Mouse (Mus musculus) WW6 (cell line): ENCODE results near the gene Zfand3.

ENCODE experiments used
- DNase-seq: peaks from one replicate; pipeline ENCODE4 v3.0.0-alpha.2; 2013; ENCODE audit warnings: low read depth, low spot score

Zfand3 gene

DNA sequence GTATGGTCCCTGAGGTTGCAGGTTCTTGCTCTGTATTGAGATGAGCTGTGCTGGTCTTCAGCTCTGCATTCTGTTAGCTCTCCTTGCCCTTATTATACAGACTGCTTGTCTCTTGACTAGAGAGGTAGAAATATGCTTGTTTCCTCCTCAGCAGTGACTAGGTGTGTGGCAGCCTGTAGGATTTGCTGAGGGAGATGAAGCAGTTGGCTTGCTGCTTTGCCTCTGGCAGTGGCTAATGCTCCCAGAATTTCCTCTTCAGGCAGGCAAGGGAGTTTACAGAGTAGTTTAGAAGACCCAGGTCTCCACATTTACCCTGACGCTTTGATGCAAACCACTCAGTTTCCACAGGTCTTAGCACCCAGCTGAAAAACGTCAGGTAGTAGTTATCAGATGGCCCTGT lies 189.1 kb downstream of the Zfand3 start:
- no peak for DNase-seq

DNA sequence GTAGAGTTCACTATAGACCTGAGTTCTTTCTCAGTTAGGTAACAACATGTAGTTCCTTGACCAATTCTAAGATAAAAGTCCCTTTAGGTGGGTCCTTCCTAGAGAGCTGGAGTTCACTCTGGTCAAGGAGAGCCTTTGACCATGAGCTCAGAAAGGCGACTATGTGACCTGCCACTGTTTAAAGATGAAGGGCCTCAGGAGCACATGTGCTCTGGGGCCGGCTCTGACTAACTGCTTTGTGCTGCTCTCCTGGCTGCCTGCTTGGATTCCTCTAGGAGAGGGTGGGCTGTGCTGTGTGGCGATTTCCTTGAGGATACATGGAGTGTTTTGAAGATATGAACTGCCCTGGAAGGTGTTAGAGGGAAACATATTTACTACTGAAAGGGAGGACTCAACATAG lies 189.6 kb downstream of the Zfand3 start:
- DNase-seq: no peak

DNA sequence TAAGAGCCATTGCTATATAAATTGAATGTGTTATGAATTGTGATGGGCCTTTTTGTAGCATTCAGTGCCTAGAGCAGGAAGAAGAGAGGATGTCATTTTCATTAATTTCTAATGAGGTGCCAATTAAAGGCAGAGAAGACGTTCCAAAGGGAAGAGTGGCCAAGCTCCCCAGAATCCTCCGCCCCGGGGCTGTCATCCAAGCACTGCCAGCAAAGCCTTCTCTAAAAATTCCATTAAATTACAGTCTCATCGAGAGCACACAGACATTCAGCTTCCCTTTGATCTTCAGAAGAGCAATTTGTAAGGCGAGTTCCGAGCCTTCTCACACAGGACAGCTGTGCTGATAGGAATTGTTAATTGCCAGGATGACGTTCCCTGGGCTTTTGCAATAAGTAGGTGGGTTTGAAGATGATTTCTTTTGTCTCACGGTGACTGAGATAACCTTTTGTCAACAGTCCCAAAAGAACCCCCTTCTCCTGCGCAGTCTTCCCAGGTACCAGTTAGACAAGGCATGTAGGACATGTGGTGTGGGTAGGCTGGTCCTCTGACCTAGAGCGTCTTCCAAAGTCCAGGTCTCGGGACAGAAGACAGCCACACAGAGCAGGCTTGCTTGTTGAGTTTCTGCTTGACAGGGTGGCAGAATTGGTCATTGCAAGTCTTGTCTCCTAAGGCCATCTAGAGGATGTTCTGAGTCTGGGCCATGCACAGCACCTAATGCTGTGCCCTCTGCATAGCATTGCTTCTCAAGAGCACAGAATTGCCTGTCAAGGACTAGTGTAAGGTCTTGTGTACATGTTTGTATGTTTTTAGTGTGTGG lies 190.3 kb downstream of the Zfand3 start:
- DNase-seq: no peak

DNA sequence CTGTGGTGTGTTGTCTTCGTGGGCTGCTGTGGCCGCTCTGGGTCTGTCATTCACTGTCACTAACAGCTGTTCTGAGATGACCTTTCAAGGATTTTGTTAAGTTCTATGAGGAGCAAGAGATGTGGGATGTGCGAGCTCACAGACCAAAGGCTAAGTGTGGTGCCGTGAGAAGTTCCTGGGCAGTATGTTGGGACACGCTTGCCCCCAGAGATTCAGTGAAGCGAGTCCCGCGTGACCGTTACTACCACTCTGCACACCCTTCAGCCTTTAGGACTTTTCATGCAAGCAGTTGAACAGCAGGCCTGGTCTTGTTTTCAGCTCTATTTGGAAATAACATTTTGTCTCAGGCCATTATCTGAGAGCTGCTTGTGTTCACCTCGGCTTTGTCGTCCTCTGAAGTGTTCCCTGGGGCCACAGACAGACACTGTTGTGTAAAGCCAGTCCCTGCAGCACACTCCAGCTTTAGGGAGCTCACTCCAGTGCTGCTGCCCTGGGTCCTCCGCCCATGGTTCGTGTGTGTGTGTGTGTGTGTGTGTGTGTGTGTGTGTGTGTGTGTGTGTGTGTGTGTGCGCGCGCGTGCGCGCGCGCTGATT lies 191.2 kb downstream of the Zfand3 start:
- no peak for DNase-seq

DNA sequence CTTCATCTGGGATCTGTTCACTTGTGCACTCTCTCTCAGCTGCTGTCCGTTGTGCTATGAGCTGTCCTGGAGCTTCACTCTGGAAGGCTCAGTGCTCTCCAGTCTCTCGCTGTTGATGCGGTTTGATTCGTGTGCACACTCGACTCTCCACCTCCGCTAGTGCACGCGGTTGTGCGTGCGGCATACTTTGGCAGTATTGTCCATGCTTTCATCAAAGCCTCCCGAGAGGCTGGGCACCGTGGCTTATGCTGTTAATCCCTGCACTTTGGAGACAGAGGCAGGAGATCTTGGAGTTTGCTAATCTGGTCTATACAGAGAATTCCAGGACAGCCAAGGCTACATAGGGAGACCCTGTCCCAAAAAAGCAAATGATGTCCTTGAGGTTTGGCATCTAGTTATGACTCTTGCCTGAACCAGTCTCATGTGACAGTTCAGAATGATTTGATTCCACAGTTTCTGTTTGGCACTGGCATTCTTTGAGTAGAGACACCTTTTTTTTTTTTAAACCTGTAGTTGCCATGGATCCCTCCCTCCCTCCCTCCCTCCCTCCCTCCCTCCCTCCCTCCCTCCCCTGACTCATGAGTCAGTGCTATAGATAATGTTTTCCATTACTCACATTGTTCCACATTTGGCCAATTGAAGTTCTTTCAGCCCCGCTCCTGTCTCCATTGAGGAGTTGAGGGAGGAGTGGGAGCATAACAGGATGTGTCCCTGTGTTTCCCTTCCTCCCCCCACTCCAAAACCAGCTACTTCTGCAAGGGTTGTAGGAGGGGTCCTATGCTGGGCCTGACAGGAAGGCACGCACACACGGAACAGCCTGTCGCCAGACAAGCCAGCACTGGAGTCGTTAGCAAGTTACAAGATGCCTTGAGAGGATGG lies 192.1 kb downstream of the Zfand3 start:
- DNase-seq: no peak

DNA sequence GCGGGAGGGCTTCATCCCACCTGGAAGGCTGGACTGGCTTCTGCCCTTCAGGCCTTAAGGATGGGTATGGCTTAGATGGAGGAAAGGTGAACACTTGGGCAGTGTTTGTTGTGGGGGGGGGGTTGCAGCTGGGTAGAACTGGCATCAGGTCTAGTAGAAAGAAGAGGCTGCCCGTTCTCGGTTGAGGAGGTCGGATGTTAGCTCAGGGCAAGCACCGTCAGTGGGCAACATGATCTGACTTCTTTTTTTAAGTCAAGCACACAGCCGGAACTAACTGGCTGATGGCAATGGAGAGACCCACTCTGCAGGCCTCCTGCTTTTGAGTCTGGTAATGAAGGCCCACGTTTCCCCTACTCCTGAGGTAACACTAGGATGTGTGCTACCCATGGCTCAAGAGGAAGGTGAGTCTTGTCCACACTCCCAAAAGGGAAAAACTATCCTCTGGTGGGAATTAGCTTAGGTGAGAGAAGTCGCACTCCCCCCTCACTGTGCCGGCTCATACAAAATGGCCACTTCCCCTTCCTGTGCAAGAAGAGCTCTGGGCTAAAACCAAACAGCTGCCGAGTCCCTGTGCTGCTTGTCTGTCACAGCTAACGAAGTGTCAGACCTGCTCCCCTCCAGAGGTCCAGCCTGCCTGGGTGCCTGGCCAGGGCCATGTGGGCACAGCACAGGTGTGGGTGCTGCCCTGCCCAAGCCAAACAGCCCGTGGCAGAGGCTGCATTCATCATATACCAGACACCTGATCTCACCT lies 192.9 kb downstream of the Zfand3 start:
- DNase-seq: no peak

DNA sequence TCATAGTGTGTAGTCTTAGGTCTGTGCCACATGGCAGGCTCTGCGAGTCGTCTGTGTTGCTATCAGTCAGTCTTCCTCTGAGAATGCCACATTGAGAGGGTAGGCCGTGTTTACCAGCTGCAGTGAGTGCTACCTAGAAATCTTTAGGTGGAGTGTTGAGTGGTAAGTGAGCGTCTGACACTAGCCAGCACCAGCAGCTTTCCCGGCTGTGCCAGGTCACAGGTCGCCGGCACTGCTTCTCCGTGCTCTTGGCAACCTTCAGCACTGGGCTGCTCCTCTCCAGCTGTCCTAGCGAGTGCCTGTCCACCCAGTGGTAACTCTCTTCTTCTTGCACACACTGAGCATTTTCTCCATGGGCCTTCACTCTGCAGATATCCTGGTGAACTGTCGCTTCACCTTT lies 193.9 kb downstream of the Zfand3 start:
- DNase-seq: no peak

DNA sequence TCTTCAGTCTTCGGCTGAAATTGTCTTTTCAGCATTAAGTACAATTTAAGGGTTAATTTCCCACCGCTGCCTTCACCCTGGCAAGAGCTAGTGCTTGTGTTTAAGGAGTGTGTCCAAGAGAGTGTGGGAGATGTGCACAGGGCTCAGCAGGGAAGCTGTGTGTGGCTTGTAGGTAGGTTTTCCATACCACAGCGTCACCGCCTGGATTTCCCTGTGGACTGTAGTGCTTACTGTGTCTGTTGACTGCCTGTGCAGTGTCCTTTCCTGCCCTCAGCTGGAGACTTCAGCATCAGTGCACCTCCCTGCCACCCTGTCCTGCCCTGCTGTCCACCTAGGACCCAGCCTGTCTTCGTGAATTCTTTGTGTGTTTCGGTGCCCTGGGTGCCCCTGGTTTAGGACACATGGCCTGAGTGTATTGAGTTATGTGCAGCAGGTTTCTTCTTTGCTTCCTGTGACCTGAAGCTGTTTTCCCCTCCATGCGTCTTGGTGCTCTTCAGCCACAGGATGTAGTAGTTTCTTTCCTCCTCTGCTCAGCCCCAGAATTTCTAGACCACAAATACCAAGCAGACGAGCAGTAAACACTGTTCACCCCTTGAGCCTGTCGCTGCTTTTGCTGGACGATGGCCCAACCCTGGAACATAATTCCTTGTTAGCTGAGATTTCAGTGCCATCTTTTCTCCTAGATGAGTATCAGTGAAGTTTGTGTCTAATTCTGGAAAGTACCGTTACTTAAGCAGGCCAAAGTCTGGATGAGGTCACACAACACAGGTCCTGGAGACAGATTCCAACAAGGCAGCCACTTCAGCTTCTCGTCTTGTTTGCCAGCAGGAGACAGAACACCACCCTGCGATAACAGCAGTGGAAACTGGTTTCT lies 195.1 kb downstream of the Zfand3 start:
- DNase-seq: no peak

DNA sequence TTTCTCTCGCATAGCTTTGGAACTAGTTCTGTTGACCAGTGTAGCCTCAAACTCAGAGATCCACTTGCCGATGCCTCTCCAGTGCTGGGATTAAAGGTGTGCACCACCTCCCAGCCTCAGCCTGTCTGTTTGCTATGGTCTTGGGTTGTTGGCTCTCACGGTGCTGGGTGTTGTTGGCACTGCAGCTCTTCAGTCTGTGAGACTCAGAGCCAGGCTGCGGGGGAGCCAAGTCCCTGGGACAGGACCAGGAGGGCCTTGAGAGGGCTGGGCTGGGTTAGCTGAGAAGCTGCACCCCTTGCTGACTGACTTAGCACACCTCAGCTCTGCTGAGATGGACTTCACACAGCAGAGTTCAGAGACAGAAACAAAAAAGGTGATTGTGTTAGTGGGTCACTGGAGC lies 195.8 kb downstream of the Zfand3 start:
- no peak for DNase-seq

DNA sequence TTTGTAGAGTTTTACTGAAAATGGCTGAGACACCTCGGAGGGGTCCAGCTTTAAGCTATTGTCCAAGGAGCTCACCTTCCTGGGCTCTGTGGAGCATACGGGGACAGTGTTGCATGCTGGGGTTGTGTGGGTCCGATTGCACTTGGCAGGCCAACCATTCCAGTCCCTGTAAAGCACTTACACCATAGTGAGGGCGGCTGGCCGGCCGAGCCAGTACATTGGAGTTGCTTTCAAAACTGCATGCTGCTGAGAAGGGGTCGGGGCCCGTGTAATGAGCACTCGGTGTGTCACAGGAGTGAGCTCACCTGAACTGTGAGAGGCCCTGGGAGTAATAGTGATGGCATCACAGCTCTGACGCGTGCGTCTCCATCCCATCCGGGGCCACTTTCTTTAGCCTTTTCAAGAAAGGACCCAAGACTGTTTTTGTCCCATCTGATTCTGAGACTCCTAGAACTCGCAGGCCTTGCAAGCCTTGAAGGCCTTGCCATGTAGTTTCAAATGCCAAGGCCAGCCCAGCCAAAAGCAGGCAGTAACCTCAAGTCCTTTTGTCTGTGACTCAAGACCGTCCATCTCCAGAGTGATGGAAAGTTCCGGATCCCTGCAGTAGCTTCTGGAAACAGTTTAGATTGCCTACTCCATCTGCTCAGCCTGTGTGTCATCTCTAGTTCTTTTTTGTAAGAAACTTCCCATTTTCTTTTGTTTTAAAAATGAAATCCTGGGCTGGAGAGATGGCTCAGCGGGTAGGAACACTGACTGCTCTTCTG lies 200.7 kb downstream of the Zfand3 start:
- no peak for DNase-seq

DNA sequence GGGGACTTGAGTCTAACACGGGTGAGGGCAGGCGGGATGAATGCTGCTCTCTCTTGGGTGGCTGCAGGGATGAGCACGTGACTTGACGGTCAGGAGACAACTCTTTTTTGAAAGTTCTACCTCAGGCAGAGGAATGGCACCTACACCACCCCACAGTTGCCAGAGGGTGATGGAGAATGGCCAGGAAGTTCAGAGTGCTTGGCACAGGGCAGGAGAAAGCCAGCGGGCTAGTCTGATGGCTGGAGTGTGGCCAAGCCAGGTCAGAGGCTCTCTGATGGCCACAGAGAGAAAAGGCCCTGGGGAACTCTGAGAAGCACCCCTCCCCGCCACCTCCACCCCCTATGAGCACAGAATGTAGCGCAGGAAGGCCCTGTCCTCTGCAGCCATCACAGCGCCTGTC lies 205.7 kb downstream of the Zfand3 start:
- no peak for DNase-seq

DNA sequence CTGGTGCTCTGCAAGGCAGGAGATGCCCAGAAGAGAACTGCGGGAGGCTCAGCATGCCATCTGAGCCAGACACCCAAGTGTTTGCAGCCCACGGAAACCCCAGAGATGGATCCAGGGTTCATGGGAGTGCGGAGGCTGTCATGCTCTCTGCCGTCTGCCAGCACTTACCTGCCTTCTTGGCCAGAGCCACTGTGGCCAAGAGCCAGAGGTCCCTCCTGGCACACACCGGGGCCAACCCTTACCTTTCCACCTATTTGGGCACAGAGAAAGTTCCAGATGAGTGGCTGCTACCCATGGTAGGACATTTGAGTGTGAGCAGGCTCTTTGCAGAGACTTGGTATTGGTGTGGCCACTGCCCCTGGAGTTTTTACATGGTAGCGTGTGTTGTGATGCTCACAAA lies 206.4 kb downstream of the Zfand3 start:
- DNase-seq: no peak

DNA sequence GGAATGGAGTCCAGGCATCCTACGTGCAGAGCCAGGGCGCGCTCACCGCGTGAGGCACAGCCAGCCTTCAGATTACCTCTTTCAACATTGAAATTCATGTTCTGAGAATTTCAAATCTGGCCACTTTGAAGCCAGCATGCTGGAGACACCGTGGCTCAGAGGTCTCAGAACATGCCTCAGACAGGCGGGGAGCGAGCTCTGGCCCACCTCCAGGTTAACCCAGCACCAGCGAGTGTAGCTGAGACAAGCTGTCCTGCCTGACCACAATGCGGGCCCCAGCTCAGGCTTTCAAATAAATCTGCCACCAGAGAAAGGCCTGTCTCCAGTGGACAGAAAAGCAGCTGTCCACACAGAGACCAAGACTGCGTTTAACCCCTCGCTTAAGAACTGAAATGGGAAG lies 208.1 kb downstream of the Zfand3 start:
- DNase-seq: no peak

DNA sequence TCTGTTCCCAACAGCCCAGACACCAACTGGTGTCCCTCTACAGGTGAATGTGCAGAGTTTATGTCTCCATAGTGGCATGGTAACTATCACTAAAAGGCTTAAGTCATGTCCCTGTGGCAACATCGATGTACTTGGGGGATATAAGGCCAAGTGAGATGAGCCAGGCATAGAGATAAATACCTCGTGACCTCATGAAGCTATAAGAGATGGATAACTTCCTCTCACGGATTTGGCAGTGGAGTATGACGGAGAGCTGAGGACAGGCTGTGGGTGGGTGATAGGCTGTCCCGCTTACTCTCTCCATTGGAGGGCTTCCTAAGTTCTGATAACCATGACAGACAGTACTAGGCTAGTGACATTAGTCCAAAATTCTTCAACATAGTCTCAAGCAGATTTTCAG lies 208.8 kb downstream of the Zfand3 start:
- no peak for DNase-seq

DNA sequence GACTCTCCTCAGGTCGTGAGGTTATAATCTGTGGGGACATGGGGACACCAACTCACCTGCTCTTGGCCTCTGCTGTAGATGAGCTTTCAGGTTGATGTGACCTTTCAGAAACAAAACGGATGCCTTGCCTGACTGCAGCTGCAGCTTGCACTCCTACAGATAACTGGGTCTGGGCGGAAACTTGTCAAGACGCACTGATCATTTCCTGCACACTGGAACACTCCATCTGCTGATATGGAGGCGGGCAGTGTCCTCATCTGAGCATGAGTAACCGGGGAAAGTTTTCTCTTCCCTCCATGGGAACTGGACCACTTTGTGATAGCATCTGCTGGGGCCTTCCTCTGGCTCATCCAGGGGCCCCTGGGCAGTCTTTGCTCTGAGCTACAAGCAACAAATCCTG lies 209.9 kb downstream of the Zfand3 start:
- no peak for DNase-seq

DNA sequence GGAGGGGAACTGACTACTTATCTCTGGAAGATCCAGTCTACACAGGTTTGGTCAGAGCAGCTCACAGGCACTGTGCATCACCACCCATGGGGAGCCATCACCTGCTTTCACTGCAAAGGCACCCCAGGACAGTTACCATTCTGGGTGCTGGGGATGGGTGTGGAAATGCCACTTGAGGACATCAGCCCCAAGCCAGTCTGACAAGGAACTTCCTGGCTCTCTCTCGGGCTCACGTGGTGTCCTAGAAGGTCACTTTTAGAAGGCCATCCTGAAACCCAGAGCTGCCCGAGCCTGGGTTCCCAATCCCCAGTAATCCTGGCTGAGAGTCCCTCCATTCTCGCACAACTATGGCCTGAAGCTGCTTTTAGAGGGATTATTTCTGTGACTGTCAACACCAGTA lies 211.2 kb downstream of the Zfand3 start:
- no peak for DNase-seq

DNA sequence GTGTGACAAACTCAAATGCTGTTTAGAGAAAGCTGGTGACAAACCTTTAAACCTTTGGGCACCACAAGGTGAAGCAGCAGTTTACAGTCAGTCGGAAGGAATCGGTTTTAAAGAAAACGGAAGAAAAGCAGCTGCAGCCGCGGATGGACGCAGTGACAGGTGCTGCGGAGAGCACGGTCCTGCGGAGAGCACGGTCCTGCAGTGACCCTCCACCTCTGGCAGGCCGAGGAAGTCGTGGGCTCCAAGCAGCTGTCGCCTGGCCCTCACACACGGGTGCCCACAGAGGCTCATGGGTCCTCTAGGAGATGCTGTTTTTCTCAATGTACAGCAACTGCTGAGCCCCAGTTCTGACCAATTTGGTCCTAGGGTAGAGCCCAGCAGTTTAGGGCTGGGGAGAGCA lies 217.1 kb downstream of the Zfand3 start:
- no peak for DNase-seq

DNA sequence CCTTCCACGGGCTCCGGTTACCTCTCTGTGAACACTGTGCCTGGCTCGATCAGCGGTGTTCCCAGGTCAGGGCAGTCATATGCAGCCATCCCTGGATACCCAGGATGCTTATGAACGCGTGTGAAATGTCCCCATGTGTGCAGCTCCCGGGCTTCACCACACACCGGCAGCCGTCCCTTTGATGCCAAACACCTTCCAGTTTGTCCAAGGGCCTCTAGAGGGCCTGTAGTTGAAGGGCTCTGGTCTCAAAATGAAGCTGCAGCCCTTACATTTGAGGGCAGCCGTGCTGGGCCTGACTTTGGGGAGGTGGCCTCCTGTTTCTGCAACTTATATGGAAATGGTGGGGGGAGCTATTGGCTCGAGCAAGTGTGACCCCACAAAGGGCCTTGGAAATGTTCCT lies 217.8 kb downstream of the Zfand3 start:
- DNase-seq: no peak

DNA sequence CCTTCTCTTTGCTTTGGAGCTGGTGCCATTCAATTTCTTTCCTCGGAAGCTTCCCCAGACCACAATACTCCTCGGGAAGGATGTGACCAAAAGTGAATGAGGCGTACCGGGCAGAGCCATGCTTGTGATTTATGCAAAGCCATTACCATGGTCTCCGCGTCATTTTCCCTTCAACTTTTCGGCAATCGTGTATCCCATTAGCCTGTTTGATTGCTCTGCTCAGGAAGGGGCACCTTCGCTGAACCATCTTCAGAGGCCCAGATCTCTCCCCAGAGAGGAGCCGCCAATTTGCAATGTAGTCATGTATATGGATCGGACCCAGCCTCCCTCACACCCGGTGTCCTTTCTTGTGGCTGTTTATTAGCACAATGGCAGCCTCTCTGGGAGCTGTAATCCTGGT lies 218.3 kb downstream of the Zfand3 start:
- no peak for DNase-seq
